Mouse (Mus musculus): ENCODE results near the gene Cwc27.

Cwc27 gene

GRCm38 (mm10) chr13:104611296-104611695, 205.6 kb downstream of the Cwc27 start:
- DNase-seq (ENCODE audit: low spot score) = no peak

GRCm38 (mm10) chr13:104610210-104611111, 206.5 kb downstream of the Cwc27 start:
- no peak for DNase-seq (ENCODE audit: low spot score)

GRCm38 (mm10) chr13:104608516-104608915, 208.4 kb downstream of the Cwc27 start:
- DNase-seq (ENCODE audit: low spot score) = no peak

GRCm38 (mm10) chr13:104606786-104607580, 210.0 kb downstream of the Cwc27 start:
- DNase-seq (ENCODE audit: low spot score) = no peak

- no peak for DNase-seq (ENCODE audit: low spot score)
Observed at GRCm38 (mm10) chr13:104605111-104605510, 211.8 kb downstream of the Cwc27 start.

- no peak for DNase-seq (ENCODE audit: low spot score)
Observed at GRCm38 (mm10) chr13:104602197-104602596, 214.7 kb downstream of the Cwc27 start.

GRCm38 (mm10) chr13:104601783-104602182, 215.2 kb downstream of the Cwc27 start:
- DNase-seq (ENCODE audit: low spot score) = no peak

GRCm38 (mm10) chr13:104596199-104596598, 220.7 kb downstream of the Cwc27 start:
- no peak for DNase-seq (ENCODE audit: low spot score)

GRCm38 (mm10) chr13:104594820-104595351, 222.1 kb downstream of the Cwc27 start:
- DNase-seq (ENCODE audit: low spot score) = no peak

GRCm38 (mm10) chr13:104590931-104591330, 226.0 kb downstream of the Cwc27 start:
- DNase-seq (ENCODE audit: low spot score) = no peak

- no peak for DNase-seq (ENCODE audit: low spot score)
Observed at GRCm38 (mm10) chr13:104590097-104590607, 226.8 kb downstream of the Cwc27 start.

GRCm38 (mm10) chr13:104588383-104588782, 228.6 kb downstream of the Cwc27 start:
- no peak for DNase-seq (ENCODE audit: low spot score)
